ENCODE assay signal across 10 mouse cellular contexts in the genomic region with DNA sequence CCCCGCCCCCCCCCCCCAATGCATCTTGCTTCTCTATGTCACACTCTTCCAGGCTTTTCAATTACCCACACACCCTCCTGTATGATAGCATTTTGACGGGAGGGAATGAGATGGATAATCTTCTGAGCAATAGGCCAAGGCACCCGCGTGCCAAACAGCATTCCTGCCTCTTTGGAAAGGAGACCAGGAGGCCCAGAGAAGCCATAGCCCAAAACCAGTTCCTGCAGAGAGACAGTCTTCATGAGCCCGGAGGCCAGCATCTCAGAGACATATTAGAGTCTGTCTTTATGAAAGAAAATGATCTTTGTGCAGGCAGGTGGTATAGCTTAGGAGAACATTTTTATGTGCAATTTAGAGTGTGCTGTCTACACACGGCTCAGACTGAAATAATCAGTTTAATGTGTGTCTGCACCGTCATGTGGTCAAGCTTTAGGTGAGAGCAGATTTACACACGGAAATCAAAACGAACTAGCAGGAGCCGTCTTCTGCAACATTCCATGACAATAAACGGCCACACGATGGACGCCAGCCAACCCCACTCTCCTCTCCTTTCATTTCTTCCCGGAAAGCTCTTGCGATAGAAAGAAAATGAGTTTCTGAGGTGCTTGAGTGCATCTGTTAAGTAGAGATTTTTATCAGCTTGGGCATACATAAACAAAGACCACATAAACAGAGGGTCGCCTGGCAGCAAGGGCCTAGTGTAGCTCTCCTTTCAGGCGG.
DNase-seq lines count a peak whose midpoint lies in the region; ATAC-seq lines count a peak whose summit lies in the region.
"Had no signal": no experiment of that assay in that cellular context is flagged by ENCODE, and none has a peak within 500 bp of the region (broad histone marks: within the 10 kb centered on the region; RNA-seq: fewer than 3 reads in every experiment).

No protein-coding gene starts in this region.

- H3K4me3 ChIP-seq in embryonic facial prominence, embryonic 10.5 days, result no peak overlapping the region
- H3K4me3 ChIP-seq in lung, embryonic 16.5 days (ENCODE audit: low read length), result no peak overlapping the region

- 72% methylated on average over 17 of the region's 17 CpGs for WGBS in embryonic facial prominence, embryonic 10.5 days
- 16% methylated on average over 16 of the region's 17 CpGs for WGBS in lung, embryonic 16.5 days

- no peaks in the 10 kb centered on the region for H3K27me3 ChIP-seq in embryonic facial prominence, embryonic 10.5 days (replicated peaks; ENCODE audit: low read depth, poor library complexity, severe bottlenecking)
- no peaks in the 10 kb centered on the region for H3K27me3 ChIP-seq in lung, embryonic 16.5 days (ENCODE audit: control insufficient read depth, insufficient read depth, low read depth, low read length)

- ATAC-seq in lung, embryonic 16.5 days (ENCODE audit: low read depth), result 0 out of 2 replicates have a peak, but pooled peaks have one; percentile 5
- ATAC-seq: forebrain, embryonic 16.5 days had no signal

- peak overlapping the region; percentile 21; the same call in 1 of the 2 replicates for H3K4me2 ChIP-seq in lung, embryonic 16.5 days (ENCODE audit: low read depth, low read length)

- peak; percentile 41 to 42 for DNase-seq in cerebellum, postnatal 10 days
- DNase-seq in cerebellum, adult 8-10 months, result no peak
- DNase-seq in kidney, postnatal 14 days, result peak; percentile 10
- no peak for DNase-seq in kidney, adult 8-10 months
- DNase-seq in embryonic facial prominence, embryonic 10.5 days (ENCODE audit: low spot score), result no peak
- no peak for DNase-seq in spleen, postnatal 4 days (ENCODE audit: low spot score in 2 of 2)
- DNase-seq in right cerebral cortex, postnatal 10 days (ENCODE audit: low spot score in 2 of 2), result no peak
- DNase-seq: cerebellum, adult 11-12 months had no signal

- peak overlapping the region; percentile 72 for H3K27ac ChIP-seq in embryonic facial prominence, embryonic 10.5 days (replicated peaks)
- H3K27ac ChIP-seq in lung, embryonic 16.5 days (ENCODE audit: low read length), result no peak overlapping the region

- H3K36me3 ChIP-seq in embryonic facial prominence, embryonic 10.5 days (replicated peaks), result no peaks in the 10 kb centered on the region
- H3K36me3 ChIP-seq in lung, embryonic 16.5 days (ENCODE audit: control insufficient read depth, insufficient read depth, low read length), result no peaks in the 10 kb centered on the region

- H3K9me3 ChIP-seq in embryonic facial prominence, embryonic 10.5 days, result no peaks in the 10 kb centered on the region
- H3K9me3 ChIP-seq in lung, embryonic 16.5 days (ENCODE audit: control insufficient read depth, low read length), result no peaks in the 10 kb centered on the region

- peaks cover 37% of the 10 kb centered on the region for H3K4me1 ChIP-seq in embryonic facial prominence, embryonic 10.5 days
- peaks cover 8% of the 10 kb centered on the region; the same call in 1 of the 2 replicates for H3K4me1 ChIP-seq in lung, embryonic 16.5 days (replicated peaks; ENCODE audit: control insufficient read depth, insufficient read depth, low read length)

- no peak overlapping the region for H3K9ac ChIP-seq in lung, embryonic 16.5 days (ENCODE audit: low read length)

Comparison
In these comparisons a context has a peak if more than half of its experiments do, and no peak if none do; other contexts are left out.
1. DNase-seq: peak in cerebellum, postnatal 10 days (2 of 2) and kidney, postnatal 14 days (single experiment); none in cerebellum, adult 8-10 months (single experiment), kidney, adult 8-10 months (0 of 2), embryonic facial prominence, embryonic 10.5 days (single experiment), spleen, postnatal 4 days (0 of 2) and right cerebral cortex, postnatal 10 days (0 of 2).